Mouse (Mus musculus): ENCODE measurements at regions not wholly inside any gene's neighbourhood (a gene's known extent, or its start where the extent isn't known, plus 50 kb on each side); places are given as distances from the start of the nearest gene placed in this dataset.

DNA sequence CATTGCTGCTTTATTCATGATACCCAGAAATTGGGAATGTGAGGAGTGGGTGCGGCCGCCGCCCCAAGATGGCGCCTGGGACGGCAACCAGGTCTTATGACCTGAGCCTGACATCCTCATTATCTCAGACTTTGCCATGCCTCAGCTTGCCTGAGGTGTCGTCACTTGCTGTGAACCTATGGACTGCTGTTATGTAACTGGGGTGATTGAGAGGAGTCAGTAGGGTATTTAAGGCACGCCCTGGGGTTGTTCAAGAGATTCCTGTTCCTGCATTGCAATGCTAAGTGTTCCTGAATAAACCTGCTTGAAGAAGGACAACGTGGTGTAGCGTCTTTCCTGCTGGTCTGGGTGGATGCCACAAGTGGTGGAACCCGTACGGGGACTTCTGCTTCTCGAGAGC, 211.4 kb upstream of the Pou3f2 start:
- Histone ChIP-seq H3K9ac (ENCODE audit: insufficient read depth, low read depth) (no peak overlapping the region), H3K79me2 (replicated peaks; ENCODE audit: control insufficient read depth, extremely low read depth, insufficient read depth, poor library complexity, severe bottlenecking) (no peaks in the 10 kb centered on the region), H3K27me3 (replicated peaks) (no peaks in the 10 kb centered on the region), H3K9me3 (replicated peaks; ENCODE audit: low read length) (no peaks in the 10 kb centered on the region), H3K36me3 (replicated peaks in 1 of 2; ENCODE audit: control insufficient read depth in 1 of 2, insufficient read depth in 1 of 2, low read length in 1 of 2) (no peaks in the 10 kb centered on the region), H3K27ac (ENCODE audit: insufficient read depth, low read depth) (no peak overlapping the region), H3K4me2 (ENCODE audit: insufficient read depth, low read depth, poor library complexity, severe bottlenecking) (no peak overlapping the region), H3K4me3 (replicated peaks in 1 of 3; ENCODE audit: low read depth in 2 of 3, low read length in 2 of 3, poor library complexity in 1 of 3) (no peak overlapping the region), H3K4me1 (ENCODE audit: control insufficient read depth in 1 of 2, insufficient read depth in 2 of 2) (no peaks in the 10 kb centered on the region)
- DNase-seq (ENCODE audit: extremely low read depth): no peak
- dilution Hi-C loops (cut with MboI; ENCODE audit: extremely low pct_ligation_motif_present, extremely low pct_unique_long_range_greater_than_20kb, low sequenced_read_pairs) (no loop called here), in situ Hi-C loops (cut with MboI; ENCODE audit: low pct_ligation_motif_present, low pct_unique_long_range_greater_than_20kb, low sequenced_read_pairs) (no loop called here)
- TF ChIP-seq BHLHE40 (IDR thresholded peaks at IDR 0.05; ENCODE audit: low read depth, low read length): no peak
- no peak for TF ChIP-seq USF2 (conservative IDR thresholded peaks at IDR 0.05; ENCODE audit: low read depth, low read length)
- TF ChIP-seq POLR2AphosphoS2 (IDR thresholded peaks at IDR 0.05; ENCODE audit: low read depth, low read length): no peak
- TF ChIP-seq RCOR1 (conservative IDR thresholded peaks at IDR 0.05; ENCODE audit: low read depth, low read length): no peak
- no peak for TF ChIP-seq IRF4 (IDR thresholded peaks at IDR 0.05; ENCODE audit: low read depth, low read length)
- TF ChIP-seq SMC3 (IDR thresholded peaks at IDR 0.05; ENCODE audit: low read depth, low read length): no peak
- TF ChIP-seq ZMIZ1 (IDR thresholded peaks at IDR 0.05; ENCODE audit: low read depth, low read length): no peak
- TF ChIP-seq UBTF (IDR thresholded peaks at IDR 0.05; ENCODE audit: low read depth, low read length): no peak
- no peak for TF ChIP-seq ZNF384 (IDR thresholded peaks at IDR 0.05; ENCODE audit: low read depth, low read length)
- TF ChIP-seq ELF1 (IDR thresholded peaks at IDR 0.05; ENCODE audit: low read depth, low read length): no peak
- no peak for TF ChIP-seq CHD2 (IDR thresholded peaks at IDR 0.05; ENCODE audit: low read length)

- Histone ChIP-seq H3K79me2 (replicated peaks; ENCODE audit: control insufficient read depth, extremely low read depth, insufficient read depth, poor library complexity, severe bottlenecking) (no peaks in the 10 kb centered on the region), H3K4me1 (ENCODE audit: control insufficient read depth in 1 of 2, insufficient read depth in 2 of 2) (no peaks in the 10 kb centered on the region), H3K36me3 (replicated peaks in 1 of 2; ENCODE audit: control insufficient read depth in 1 of 2, insufficient read depth in 1 of 2, low read length in 1 of 2) (no peaks in the 10 kb centered on the region), H3K9ac (ENCODE audit: insufficient read depth, low read depth) (no peak overlapping the region), H3K4me3 (replicated peaks in 1 of 3; ENCODE audit: low read depth in 2 of 3, low read length in 2 of 3, poor library complexity in 1 of 3) (no peak overlapping the region), H3K9me3 (replicated peaks; ENCODE audit: low read length) (no peaks in the 10 kb centered on the region), H3K27me3 (replicated peaks) (no peaks in the 10 kb centered on the region), H3K4me2 (ENCODE audit: insufficient read depth, low read depth, poor library complexity, severe bottlenecking) (no peak overlapping the region), H3K27ac (ENCODE audit: insufficient read depth, low read depth) (no peak overlapping the region)
- TF ChIP-seq SMC3 (IDR thresholded peaks at IDR 0.05; ENCODE audit: low read depth, low read length): no peak
- TF ChIP-seq POLR2A (IDR thresholded peaks at IDR 0.05; ENCODE audit: low read depth, low read length): no peak
- TF ChIP-seq MYC (IDR thresholded peaks at IDR 0.05; ENCODE audit: low read depth, low read length): no peak
- no peak for TF ChIP-seq PAX5 (IDR thresholded peaks at IDR 0.05; ENCODE audit: low read length)
- no peak for TF ChIP-seq CTCF (conservative IDR thresholded peaks at IDR 0.05 in 1 of 2, IDR thresholded peaks at IDR 0.05 in 1 of 2; ENCODE audit: low read depth in 2 of 2, low read length in 2 of 2)
- TF ChIP-seq ZKSCAN1 (IDR thresholded peaks at IDR 0.05; ENCODE audit: borderline replicate concordance, low read depth, low read length): no peak
- TF ChIP-seq POLR2AphosphoS2 (IDR thresholded peaks at IDR 0.05; ENCODE audit: low read depth, low read length): no peak
- no peak for TF ChIP-seq TCF12 (IDR thresholded peaks at IDR 0.05; ENCODE audit: low read depth, low read length)
- no peak for TF ChIP-seq GABPA (IDR thresholded peaks at IDR 0.05; ENCODE audit: insufficient replicate concordance, low read depth, low read length)
- no peak for TF ChIP-seq ELF1 (IDR thresholded peaks at IDR 0.05; ENCODE audit: low read depth, low read length)
- TF ChIP-seq CHD1 (IDR thresholded peaks at IDR 0.05; ENCODE audit: low read depth, low read length): no peak
- TF ChIP-seq NELFE (IDR thresholded peaks at IDR 0.05; ENCODE audit: low read depth, low read length): no peak
- no peak for TF ChIP-seq UBTF (IDR thresholded peaks at IDR 0.05; ENCODE audit: low read depth, low read length)
- TF ChIP-seq MAFK (IDR thresholded peaks at IDR 0.05; ENCODE audit: insufficient replicate concordance, low read length): no peak
- in situ Hi-C loops (cut with MboI; ENCODE audit: low pct_ligation_motif_present, low pct_unique_long_range_greater_than_20kb, low sequenced_read_pairs) (no loop called here), dilution Hi-C loops (cut with MboI; ENCODE audit: extremely low pct_ligation_motif_present, extremely low pct_unique_long_range_greater_than_20kb, low sequenced_read_pairs) (no loop called here)
- DNase-seq (ENCODE audit: extremely low read depth): no peak
Observed at GRCm38 (mm10) chr4:22667733-22668381, 179.7 kb upstream of the Pou3f2 start.

Measured in CH12.LX (cell line).